Mouse (Mus musculus) embryonic facial prominence, embryonic 11.5 days (tissue): ENCODE data around the gene Csnk1e. TPM values are rescaled to one million over a fixed set of nuclear protein-coding genes. Genes with fewer than 3 reads are reported as not detected.

Experiments used
- ATAC-seq: fragments of 200-750 bp; cut with Nextera tagmentation; replicated peaks from 2 replicates; pipeline ENCODE4 v1.8.0; 2017; ENCODE audit warnings: low read depth; ENCODE audit not compliant: insufficient number of reproducible peaks, low FRiP score, low TSS enrichment
- DNase-seq: peaks from one replicate; pipeline ENCODE4 v3.0.0-alpha.2; 2015; ENCODE audit warnings: low spot score
- H3K27ac ChIP-seq: fragments of 300-500 bp; sonication (generic); replicated peaks from 2 replicates; pipeline ENCODE4 v1.5.1; 2014; ENCODE audit warnings: mild to moderate bottlenecking, low read depth, low read length, control low read depth
- H3K27me3 ChIP-seq: fragments of 300-500 bp; sonication (generic); 2 replicates; pipeline ENCODE4 v1.6.1; 2014; ENCODE audit warnings: mild to moderate bottlenecking, low read length, moderate library complexity, mixed read lengths; ENCODE audit not compliant: control insufficient read depth, insufficient read depth
- H3K36me3 ChIP-seq: fragments of 300-500 bp; sonication (generic); replicated peaks from 2 replicates; pipeline ENCODE4 v1.6.1; 2014; ENCODE audit warnings: low read depth, mild to moderate bottlenecking, low read length, moderate library complexity, mixed read lengths; ENCODE audit not compliant: control insufficient read depth, insufficient read depth
- H3K4me1 ChIP-seq: fragments of 300-500 bp; sonication (generic); 2 replicates; pipeline ENCODE4 v1.6.1; 2014; ENCODE audit warnings: low read length, mixed read lengths; ENCODE audit not compliant: control insufficient read depth, insufficient read depth
- H3K4me2 ChIP-seq: fragments of 300-500 bp; sonication (generic); 2 replicates; pipeline ENCODE4 v1.6.1; 2014; ENCODE audit warnings: low read depth, mild to moderate bottlenecking, control low read depth, low read length, moderate library complexity
- H3K4me3 ChIP-seq: fragments of 300-500 bp; sonication (generic); 2 replicates; pipeline ENCODE4 v1.5.1; 2014; ENCODE audit warnings: low read depth, low read length, control low read depth
- H3K9ac ChIP-seq: fragments of 300-500 bp; sonication (generic); replicated peaks from 2 replicates; pipeline ENCODE4 v1.6.1; 2014; ENCODE audit warnings: mild to moderate bottlenecking, control low read depth, low read length
- H3K9me3 ChIP-seq: fragments of 300-500 bp; sonication (generic); replicated peaks from 2 replicates; pipeline ENCODE4 v1.6.1; 2016; ENCODE audit warnings: mild to moderate bottlenecking, low read length, inconsistent platforms, mixed read lengths; ENCODE audit not compliant: control insufficient read depth
- WGBS: fragments of 180-500 bp; shearing (Covaris S2); extraction: QIAGEN DNeasy Blood & Tissue Kit; methylation state at CpG from one replicate; pipeline ENCODE4 v1.1.7; 2014; 5-methylcytosine and 5-hydroxymethylcytosine counted together
- polyA plus RNA-seq: library from polyadenylated mRNA; unstranded; fragments of >200 nt; fragmentation: Nextera tagmentation; extraction: Ambion mirVana; gene quantifications from 2 replicates; pipeline ENCODE4 v1.2.1, GENCODE M21; 2014

Csnk1e gene
- polyA plus RNA-seq, 1 experiment from 2014 or later: 108 TPM

DNA sequence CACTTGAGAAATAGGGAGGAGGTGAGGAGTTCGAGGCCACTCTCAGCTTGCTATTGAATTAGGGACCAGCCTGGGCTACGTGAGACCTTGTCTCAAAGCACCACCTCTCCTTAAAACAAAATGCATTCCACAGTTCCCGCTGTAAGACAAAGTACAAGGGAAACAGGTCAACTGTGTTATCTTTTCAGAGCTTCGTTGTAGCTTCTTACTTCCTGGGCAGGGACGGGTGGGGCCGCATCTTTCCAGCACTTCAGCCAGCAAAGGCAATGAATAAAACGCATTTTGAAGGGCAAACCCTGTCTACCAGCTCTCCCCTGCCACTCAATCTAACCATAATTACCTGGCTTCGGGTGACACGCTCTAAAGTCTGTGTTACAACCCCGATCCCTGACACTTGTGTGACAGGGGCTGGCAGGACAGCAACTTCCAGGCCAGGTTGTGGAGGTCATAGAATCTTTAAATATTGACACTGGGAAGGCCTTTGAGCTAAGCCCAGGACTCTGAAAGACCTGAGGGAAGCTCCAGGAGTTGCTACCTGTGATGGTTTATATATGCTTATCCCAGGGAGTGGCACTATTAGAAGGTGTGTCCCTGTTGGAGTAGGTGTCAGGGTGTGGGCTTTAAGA lies 38.8 kb downstream of the Csnk1e start:
- DNase-seq: no peak
- H3K27me3 ChIP-seq: no peaks in the 10 kb centered on the region
- no peak overlapping the region for H3K4me2 ChIP-seq
- no peak for ATAC-seq
- H3K4me3 ChIP-seq: no peak overlapping the region
- H3K4me1 ChIP-seq: no peaks in the 10 kb centered on the region
- no peak overlapping the region for H3K9ac ChIP-seq
- WGBS: 92% methylated on average over 10 of the region's 10 CpGs
- H3K9me3 ChIP-seq: no peaks in the 10 kb centered on the region
- no peak overlapping the region for H3K27ac ChIP-seq
- H3K36me3 ChIP-seq: peaks cover 11% of the 10 kb centered on the region

GRCm38 (mm10) chr15:79414513-79414912 lies 40.9 kb downstream of the Csnk1e start:
- no peak overlapping the region for H3K27ac ChIP-seq
- H3K36me3 ChIP-seq: peaks cover 6% of the 10 kb centered on the region; the same call in 1 of the 2 replicates
- no peaks in the 10 kb centered on the region for H3K9me3 ChIP-seq
- no peak overlapping the region for H3K4me2 ChIP-seq
- H3K27me3 ChIP-seq: no peaks in the 10 kb centered on the region
- 47% methylated on average over 4 of the region's 4 CpGs for WGBS
- H3K4me1 ChIP-seq: no peaks in the 10 kb centered on the region
- no peak for ATAC-seq
- DNase-seq: no peak
- H3K4me3 ChIP-seq: no peak overlapping the region
- no peak overlapping the region for H3K9ac ChIP-seq

GRCm38 (mm10) chr15:79413802-79414201 lies 41.6 kb downstream of the Csnk1e start:
- no peak overlapping the region for H3K4me2 ChIP-seq
- H3K36me3 ChIP-seq: peaks cover 5% of the 10 kb centered on the region; the same call in 1 of the 2 replicates
- H3K4me3 ChIP-seq: no peak overlapping the region
- DNase-seq (no peak), ATAC-seq (no peak)
- no peaks in the 10 kb centered on the region for H3K9me3 ChIP-seq
- no peak overlapping the region for H3K9ac ChIP-seq
- H3K27me3 ChIP-seq: no peaks in the 10 kb centered on the region
- WGBS: 81% methylated on average over 8 of the region's 8 CpGs
- H3K27ac ChIP-seq: no peak overlapping the region
- no peaks in the 10 kb centered on the region for H3K4me1 ChIP-seq

DNA sequence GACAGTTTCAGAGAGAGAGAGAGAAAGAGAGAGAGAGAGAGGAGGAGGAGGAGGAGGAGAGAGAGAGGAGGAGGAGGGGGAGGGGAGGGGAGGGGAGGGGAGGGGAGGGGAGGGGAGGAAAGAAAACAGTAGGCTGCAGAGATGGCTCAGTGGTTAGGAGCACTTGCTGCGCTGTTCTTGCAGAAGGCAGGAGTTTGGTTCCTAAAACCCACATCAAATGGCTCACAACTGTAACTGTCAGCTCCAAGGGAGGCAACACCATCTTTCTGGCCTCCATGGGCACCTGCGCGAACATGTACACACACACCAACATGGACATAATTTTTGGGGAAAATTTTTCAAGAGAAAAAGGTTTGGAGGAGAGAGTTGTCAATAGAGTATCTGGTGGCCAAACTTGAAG lies 42.2 kb downstream of the Csnk1e start:
- DNase-seq (no peak), ATAC-seq (no peak)
- Histone ChIP-seq H3K4me2 (no peak overlapping the region), H3K27me3 (no peaks in the 10 kb centered on the region), H3K4me3 (no peak overlapping the region), H3K4me1 (no peaks in the 10 kb centered on the region), H3K36me3 (peaks cover 3% of the 10 kb centered on the region; the same call in 1 of the 2 replicates), H3K27ac (no peak overlapping the region), H3K9me3 (no peaks in the 10 kb centered on the region), H3K9ac (no peak overlapping the region)
- 98% methylated on average over 3 of the region's 3 CpGs for WGBS

DNA sequence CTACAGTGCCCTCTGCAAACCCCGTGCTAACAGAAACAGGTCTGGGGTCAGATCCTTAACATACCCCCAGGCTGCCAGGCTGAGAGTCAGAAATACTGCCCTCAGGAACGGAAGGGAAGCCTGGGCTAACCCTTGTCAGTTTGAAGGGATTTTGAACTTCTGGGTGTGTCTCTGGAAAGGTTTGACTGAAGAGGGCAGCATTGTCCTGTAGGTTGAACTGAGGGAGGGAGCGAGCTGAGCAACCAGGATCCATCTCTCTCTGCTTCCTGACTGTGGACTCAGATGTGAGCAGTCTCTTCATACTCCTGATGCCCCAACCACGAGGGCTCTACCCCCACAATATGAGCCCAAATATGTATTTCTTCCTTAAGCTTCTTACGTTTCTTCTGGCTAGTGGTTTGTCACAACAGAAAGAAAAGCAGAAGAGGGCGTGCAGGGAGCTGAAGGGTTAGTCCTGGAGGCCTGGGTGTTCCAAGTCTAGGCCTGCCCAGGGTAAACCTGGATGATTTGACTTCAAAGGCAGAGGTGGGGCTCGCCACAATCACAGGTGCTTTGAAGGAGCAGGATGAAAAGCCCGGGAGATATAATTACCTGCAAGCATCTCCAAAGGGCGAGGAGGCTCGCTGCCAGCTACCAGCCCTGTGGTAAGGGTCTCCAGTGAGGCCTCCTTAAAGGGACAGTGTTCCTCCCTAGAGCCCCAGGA lies 43.9 kb downstream of the Csnk1e start:
- no peak for ATAC-seq
- no peak overlapping the region for H3K4me3 ChIP-seq
- H3K4me2 ChIP-seq: no peak overlapping the region
- H3K36me3 ChIP-seq: no peaks in the 10 kb centered on the region
- H3K9ac ChIP-seq: no peak overlapping the region
- 55% methylated on average over 10 of the region's 10 CpGs for WGBS
- H3K27me3 ChIP-seq: no peaks in the 10 kb centered on the region
- DNase-seq: peak; percentile 22
- H3K9me3 ChIP-seq: no peaks in the 10 kb centered on the region
- no peaks in the 10 kb centered on the region for H3K4me1 ChIP-seq
- H3K27ac ChIP-seq: no peak overlapping the region

DNA sequence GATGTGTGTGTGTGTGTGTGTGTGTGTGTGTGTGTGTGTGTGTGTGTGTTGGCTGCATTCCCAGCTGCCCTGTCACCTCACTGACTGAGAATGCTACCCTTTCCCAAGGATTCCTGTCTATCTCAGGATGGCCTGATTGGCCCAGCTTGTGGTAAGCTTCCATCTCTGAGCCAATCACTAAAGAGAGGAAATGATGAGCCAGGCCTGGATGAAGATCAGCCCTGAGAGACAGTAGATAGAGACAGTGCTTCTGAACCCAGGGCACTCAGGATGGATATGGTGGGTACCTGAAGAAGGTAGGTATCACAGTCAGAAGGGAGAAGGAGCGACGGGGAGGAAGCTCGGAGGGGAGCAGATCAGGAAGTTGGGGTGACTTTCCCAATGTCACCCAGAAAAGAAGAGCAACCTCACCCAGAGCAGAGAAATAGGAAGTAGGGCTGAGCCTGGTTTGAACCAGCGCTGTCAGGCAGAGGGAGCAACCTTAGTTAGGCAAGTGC lies 46.2 kb downstream of the Csnk1e start:
- WGBS: 88% methylated on average over 4 of the region's 4 CpGs
- H3K9ac ChIP-seq: no peak overlapping the region
- no peaks in the 10 kb centered on the region for H3K4me1 ChIP-seq
- H3K4me2 ChIP-seq: no peak overlapping the region
- H3K27ac ChIP-seq: no peak overlapping the region
- ATAC-seq (no peak), DNase-seq (no peak)
- no peaks in the 10 kb centered on the region for H3K27me3 ChIP-seq
- no peak overlapping the region for H3K4me3 ChIP-seq
- no peaks in the 10 kb centered on the region for H3K36me3 ChIP-seq
- H3K9me3 ChIP-seq: no peaks in the 10 kb centered on the region

DNA sequence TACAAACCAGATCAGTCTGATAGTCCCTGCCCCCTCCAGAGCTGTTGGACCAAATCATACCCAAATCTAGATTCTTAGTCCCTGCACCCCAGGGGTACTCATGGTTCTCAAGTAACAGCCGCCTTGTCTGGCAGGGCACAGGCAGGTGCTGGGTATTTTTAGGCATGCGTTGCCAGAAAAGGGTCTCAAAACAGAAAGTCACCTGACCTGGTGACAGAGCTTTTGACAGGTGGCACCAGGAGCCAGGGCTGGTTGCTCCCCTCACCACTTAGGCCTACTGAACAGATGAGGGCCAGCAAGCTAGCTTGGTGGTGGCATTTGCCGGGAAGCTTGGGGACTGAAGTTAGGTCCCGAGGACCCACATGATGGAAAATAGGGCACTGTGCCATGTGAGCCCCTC lies 48.8 kb downstream of the Csnk1e start:
- ATAC-seq: no peak
- H3K27me3 ChIP-seq: no peaks in the 10 kb centered on the region
- no peak for DNase-seq
- H3K4me1 ChIP-seq: peaks cover 6% of the 10 kb centered on the region
- WGBS: 76% methylated on average over 4 of the region's 4 CpGs
- no peak overlapping the region for H3K4me3 ChIP-seq
- H3K9me3 ChIP-seq: no peaks in the 10 kb centered on the region
- H3K4me2 ChIP-seq: no peak overlapping the region
- no peak overlapping the region for H3K27ac ChIP-seq
- no peak overlapping the region for H3K9ac ChIP-seq
- H3K36me3 ChIP-seq: no peaks in the 10 kb centered on the region

DNA sequence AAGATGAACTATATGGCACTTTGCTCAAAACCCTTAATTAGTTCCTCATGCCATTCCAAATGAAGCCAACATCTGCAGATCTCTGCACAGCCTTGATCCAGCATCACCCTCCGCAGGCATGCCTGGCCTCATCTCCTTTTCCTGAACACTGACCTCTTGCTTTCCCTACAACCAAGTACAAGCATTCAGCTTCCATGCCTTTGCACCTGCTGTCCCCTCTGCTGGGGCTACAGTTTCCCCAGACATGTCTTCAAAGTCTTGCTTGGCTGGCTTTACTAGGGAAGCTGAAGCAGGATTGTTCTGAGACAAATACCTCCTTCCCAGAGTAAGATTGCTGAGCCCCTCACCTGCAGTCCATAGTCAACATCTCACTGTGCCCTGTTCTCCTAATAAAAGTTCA lies 51.1 kb downstream of the Csnk1e start:
- WGBS: 48% methylated on average over 1 of the region's 1 CpGs
- peaks cover 6% of the 10 kb centered on the region for H3K4me1 ChIP-seq
- no peak for ATAC-seq

More for the DNA sequence above, 51.1 kb downstream of the Csnk1e start:
- Histone ChIP-seq H3K4me3 (no peak overlapping the region), H3K27ac (no peak overlapping the region), H3K9ac (no peak overlapping the region), H3K4me2 (no peak overlapping the region), H3K27me3 (no peaks in the 10 kb centered on the region), H3K36me3 (no peaks in the 10 kb centered on the region), H3K9me3 (no peaks in the 10 kb centered on the region)
- DNase-seq: no peak
